Mouse (Mus musculus): ENCODE measurements at regions not wholly inside any gene's neighbourhood (a gene's known extent, or its start where the extent isn't known, plus 50 kb on each side); places are given as distances from the start of the nearest gene placed in this dataset.
A peak's percentile ranks its signal among the peaks of the same experiment; 100 is the strongest.

DNA sequence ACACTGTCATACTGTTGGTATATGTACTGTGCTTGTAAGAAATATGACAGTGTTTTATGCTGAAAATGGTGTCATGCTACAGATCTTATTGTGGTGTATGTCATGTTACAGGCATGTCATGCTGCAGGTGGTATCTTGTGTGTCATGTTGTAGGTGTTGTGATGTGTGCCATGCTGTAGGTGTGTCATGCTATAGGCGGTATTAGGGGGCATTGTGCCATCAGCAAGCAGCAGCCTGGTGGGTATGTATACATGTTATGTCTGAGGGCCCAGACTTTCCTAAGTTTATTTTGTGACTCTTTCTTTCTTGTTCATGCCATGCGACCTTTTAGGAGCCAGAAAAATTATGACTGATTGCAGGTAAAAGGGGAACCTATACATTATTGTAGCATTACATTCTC, 134.7 kb upstream of the Foxa2 start:
- no peaks in the 10 kb centered on the region for H3K4me1 ChIP-seq
- H3K4me2 ChIP-seq: no peak overlapping the region
- ATAC-seq (replicated peaks; ENCODE audit: low FRiP score): no peak
- no peaks in the 10 kb centered on the region for H3K36me3 ChIP-seq
- no peak overlapping the region for H3K27ac ChIP-seq
- no peak overlapping the region for H3K4me3 ChIP-seq (replicated peaks)
- no peaks in the 10 kb centered on the region for H3K27me3 ChIP-seq
- H3K9me3 ChIP-seq (replicated peaks): no peaks in the 10 kb centered on the region
- H3K9ac ChIP-seq: no peak overlapping the region
- 82% methylated on average over 2 of the region's 2 CpGs for WGBS

DNA sequence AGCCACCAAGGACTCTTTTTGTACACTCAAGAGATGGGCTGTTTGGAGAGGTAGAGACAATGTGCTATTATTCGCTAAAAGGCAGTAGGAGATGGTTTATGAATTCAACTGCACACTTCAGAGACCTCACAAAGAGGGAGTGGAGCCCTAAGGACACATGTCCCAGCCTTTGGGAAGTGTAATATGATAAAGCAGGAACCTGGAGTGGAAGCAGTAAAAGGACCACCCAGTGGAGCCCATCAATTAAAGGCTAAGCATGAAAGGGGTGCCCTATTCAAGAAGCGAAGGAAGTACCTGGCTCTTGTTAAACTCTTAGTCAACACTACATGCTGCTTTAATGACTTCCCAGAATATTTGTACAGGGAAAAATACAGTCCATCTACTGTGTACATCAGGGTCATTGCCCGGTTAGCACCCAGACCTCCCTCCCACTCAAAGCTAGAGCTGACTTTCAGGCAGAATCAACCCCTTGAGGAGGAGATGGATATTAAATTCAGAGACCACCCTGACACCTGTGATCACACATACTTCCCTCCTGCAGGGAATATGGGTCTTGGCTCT, 135.8 kb upstream of the Foxa2 start:
- H3K27ac ChIP-seq: no peak overlapping the region
- no peaks in the 10 kb centered on the region for H3K36me3 ChIP-seq
- no peaks in the 10 kb centered on the region for H3K27me3 ChIP-seq
- no peak overlapping the region for H3K4me3 ChIP-seq (replicated peaks)
- 66% methylated on average over 3 of the region's 3 CpGs for WGBS
- no peak overlapping the region for H3K4me2 ChIP-seq
- ATAC-seq (replicated peaks; ENCODE audit: low FRiP score): 0 out of 2 replicates have a peak, but pooled peaks have one; percentile 43
- H3K9ac ChIP-seq: no peak overlapping the region
- no peaks in the 10 kb centered on the region for H3K9me3 ChIP-seq (replicated peaks)
- H3K4me1 ChIP-seq: no peaks in the 10 kb centered on the region

- Histone ChIP-seq H3K9ac (no peak overlapping the region), H3K4me2 (no peak overlapping the region), H3K27ac (no peak overlapping the region), H3K27me3 (no peaks in the 10 kb centered on the region), H3K36me3 (no peaks in the 10 kb centered on the region), H3K4me3 (replicated peaks) (no peak overlapping the region), H3K9me3 (replicated peaks) (no peaks in the 10 kb centered on the region), H3K4me1 (0 out of 2 replicates have a peak, but pooled peaks cover 4% of the 10 kb centered on the region)
- 70% methylated on average over 5 of the region's 5 CpGs for WGBS
- ATAC-seq (replicated peaks; ENCODE audit: low FRiP score): 0 out of 2 replicates have a peak, but pooled peaks have one; percentile 29
Measured at GRCm38 (mm10) chr2:148184801-148185212, 138.0 kb upstream of the Foxa2 start.

GRCm38 (mm10) chr2:148186363-148186991, 139.7 kb upstream of the Foxa2 start:
- 0 out of 2 replicates have a peak, but pooled peaks cover 4% of the 10 kb centered on the region for H3K4me1 ChIP-seq
- no peak overlapping the region for H3K27ac ChIP-seq
- H3K27me3 ChIP-seq: no peaks in the 10 kb centered on the region
- no peaks in the 10 kb centered on the region for H3K36me3 ChIP-seq
- no peak overlapping the region for H3K4me3 ChIP-seq (replicated peaks)
- H3K4me2 ChIP-seq: no peak overlapping the region
- 81% methylated on average over 7 of the region's 7 CpGs for WGBS
- no peaks in the 10 kb centered on the region for H3K9me3 ChIP-seq (replicated peaks)
- ATAC-seq (replicated peaks; ENCODE audit: low FRiP score): no peak
- H3K9ac ChIP-seq: no peak overlapping the region

GRCm38 (mm10) chr2:148188865-148189264, 142.1 kb upstream of the Foxa2 start:
- Histone ChIP-seq H3K36me3 (no peaks in the 10 kb centered on the region), H3K27me3 (no peaks in the 10 kb centered on the region), H3K9ac (no peak overlapping the region), H3K9me3 (replicated peaks) (no peaks in the 10 kb centered on the region), H3K4me1 (0 out of 2 replicates have a peak, but pooled peaks cover 4% of the 10 kb centered on the region), H3K4me2 (no peak overlapping the region), H3K27ac (no peak overlapping the region), H3K4me3 (replicated peaks) (no peak overlapping the region)
- 54% methylated on average over 2 of the region's 2 CpGs for WGBS
- 0 out of 2 replicates have a peak, but pooled peaks have one; percentile 29 for ATAC-seq (replicated peaks; ENCODE audit: low FRiP score)

GRCm38 (mm10) chr2:148189287-148189686, 142.5 kb upstream of the Foxa2 start:
- H3K4me2 ChIP-seq: no peak overlapping the region

GRCm38 (mm10) chr2:148192946-148193345, 146.2 kb upstream of the Foxa2 start:
- no peaks in the 10 kb centered on the region for H3K36me3 ChIP-seq
- no peaks in the 10 kb centered on the region for H3K27me3 ChIP-seq
- ATAC-seq (replicated peaks; ENCODE audit: low FRiP score): no peak
- no peak overlapping the region for H3K4me3 ChIP-seq (replicated peaks)
- no peak overlapping the region for H3K27ac ChIP-seq
- no peak overlapping the region for H3K4me2 ChIP-seq
- no peak overlapping the region for H3K9ac ChIP-seq
- H3K4me1 ChIP-seq: 0 out of 2 replicates have a peak, but pooled peaks cover 10% of the 10 kb centered on the region
- WGBS: 42% methylated on average over 4 of the region's 4 CpGs
- H3K9me3 ChIP-seq (replicated peaks): no peaks in the 10 kb centered on the region

More at GRCm38 (mm10) chr2:148189287-148189686, 142.5 kb upstream of the Foxa2 start:
- Histone ChIP-seq H3K4me3 (replicated peaks) (no peak overlapping the region), H3K27me3 (no peaks in the 10 kb centered on the region), H3K36me3 (no peaks in the 10 kb centered on the region), H3K9me3 (replicated peaks) (no peaks in the 10 kb centered on the region), H3K4me1 (0 out of 2 replicates have a peak, but pooled peaks cover 4% of the 10 kb centered on the region), H3K9ac (no peak overlapping the region), H3K27ac (no peak overlapping the region)
- 57% methylated on average over 5 of the region's 5 CpGs for WGBS
- no peak for ATAC-seq (replicated peaks; ENCODE audit: low FRiP score)

- no peak for ATAC-seq (replicated peaks; ENCODE audit: low FRiP score)
- Histone ChIP-seq H3K9ac (no peak overlapping the region), H3K27ac (no peak overlapping the region), H3K9me3 (replicated peaks) (no peaks in the 10 kb centered on the region), H3K4me2 (no peak overlapping the region), H3K4me3 (replicated peaks) (no peak overlapping the region), H3K36me3 (no peaks in the 10 kb centered on the region), H3K4me1 (0 out of 2 replicates have a peak, but pooled peaks cover 5% of the 10 kb centered on the region), H3K27me3 (no peaks in the 10 kb centered on the region)
- WGBS: 72% methylated on average over 7 of the region's 7 CpGs
Measured at GRCm38 (mm10) chr2:148197375-148198015, 150.7 kb upstream of the Foxa2 start.

GRCm38 (mm10) chr2:148206633-148207032, 159.9 kb upstream of the Foxa2 start:
- Histone ChIP-seq H3K4me3 (replicated peaks) (no peak overlapping the region), H3K36me3 (no peaks in the 10 kb centered on the region), H3K27me3 (no peaks in the 10 kb centered on the region), H3K4me2 (no peak overlapping the region), H3K9ac (no peak overlapping the region), H3K4me1 (no peaks in the 10 kb centered on the region), H3K27ac (no peak overlapping the region), H3K9me3 (replicated peaks) (no peaks in the 10 kb centered on the region)
- no peak for ATAC-seq (replicated peaks; ENCODE audit: low FRiP score)
- WGBS: 15% methylated on average over 1 of the region's 1 CpGs

DNA sequence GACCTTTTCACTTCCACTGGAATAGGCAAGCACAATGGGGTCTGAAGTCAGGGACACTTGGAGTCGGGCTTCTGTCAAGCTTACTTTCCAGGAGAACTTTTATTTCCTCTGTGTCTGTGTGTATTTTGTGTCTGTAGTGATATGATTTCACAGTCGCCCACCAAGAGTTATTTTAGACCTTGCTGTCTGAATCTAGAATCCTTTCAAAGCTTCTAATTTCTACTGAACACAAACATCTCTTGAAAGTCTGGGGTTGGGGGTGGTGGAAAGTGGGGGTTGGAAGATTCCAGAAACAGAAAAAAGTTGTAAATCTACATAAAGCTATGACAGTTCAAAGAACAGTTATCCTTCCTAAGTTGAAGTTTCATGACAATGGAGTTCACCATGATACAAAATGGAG, 164.0 kb upstream of the Foxa2 start:
- Histone ChIP-seq H3K36me3 (no peaks in the 10 kb centered on the region), H3K27me3 (no peaks in the 10 kb centered on the region), H3K4me3 (replicated peaks) (no peak overlapping the region), H3K9ac (no peak overlapping the region), H3K4me2 (no peak overlapping the region), H3K4me1 (no peaks in the 10 kb centered on the region), H3K27ac (no peak overlapping the region), H3K9me3 (replicated peaks) (no peaks in the 10 kb centered on the region)
- 75% methylated on average over 2 of the region's 2 CpGs for WGBS
- ATAC-seq (replicated peaks; ENCODE audit: low FRiP score): no peak

DNA sequence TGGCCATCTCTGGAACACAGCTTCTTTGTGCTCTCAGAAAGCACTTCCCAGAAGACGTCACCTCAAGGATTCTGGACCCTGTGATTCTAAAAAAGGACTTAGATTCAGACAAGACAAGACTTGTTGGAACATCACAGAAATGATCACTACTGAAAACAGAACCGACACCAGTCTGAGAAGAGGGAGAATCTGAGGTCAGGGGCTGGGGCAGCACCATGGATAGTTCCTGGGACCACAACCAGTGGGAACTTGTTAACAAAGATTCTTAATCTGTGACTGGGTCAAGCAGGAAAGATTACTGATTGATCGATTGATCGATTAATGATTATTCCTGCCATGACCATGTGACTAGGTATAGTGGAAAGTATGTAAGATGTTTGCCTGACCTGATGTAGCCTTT, 170.4 kb upstream of the Foxa2 start:
- no peaks in the 10 kb centered on the region for H3K36me3 ChIP-seq
- H3K4me3 ChIP-seq (replicated peaks): no peak overlapping the region
- H3K9ac ChIP-seq: no peak overlapping the region
- no peaks in the 10 kb centered on the region for H3K4me1 ChIP-seq
- H3K27me3 ChIP-seq: no peaks in the 10 kb centered on the region
- WGBS: 78% methylated on average over 4 of the region's 4 CpGs
- H3K27ac ChIP-seq: no peak overlapping the region
- H3K9me3 ChIP-seq (replicated peaks): no peaks in the 10 kb centered on the region
- ATAC-seq (replicated peaks; ENCODE audit: low FRiP score): no peak
- no peak overlapping the region for H3K4me2 ChIP-seq

- Histone ChIP-seq H3K36me3 (no peaks in the 10 kb centered on the region), H3K9me3 (replicated peaks) (no peaks in the 10 kb centered on the region), H3K27me3 (no peaks in the 10 kb centered on the region), H3K4me2 (no peak overlapping the region), H3K27ac (no peak overlapping the region), H3K4me1 (peaks cover 4% of the 10 kb centered on the region), H3K4me3 (replicated peaks) (no peak overlapping the region), H3K9ac (no peak overlapping the region)
- WGBS: 88% methylated on average over 1 of the region's 1 CpGs
- no peak for ATAC-seq (replicated peaks; ENCODE audit: low FRiP score)
Measured at GRCm38 (mm10) chr2:148233691-148234300, 161.3 kb upstream of the Sstr4 start.
